Mouse (Mus musculus): ENCODE measurements around the gene Cd81. TPM values are rescaled to one million over a fixed set of nuclear protein-coding genes. Genes with fewer than 3 reads are reported as not detected.

The Cd81 gene
- polyA plus RNA-seq, 1 experiment from 2014 or later, result 461 TPM

Other genes with a start within 250 kb of the Cd81 start
- gene Th, start 121.6 kb upstream of the Cd81 start, polyA plus RNA-seq (2014; fragmentation: Nextera tagmentation; extraction: Ambion mirVana), result 1.7 and 27.3 TPM in 2 replicates
- gene Ascl2, start 83.5 kb upstream of the Cd81 start, polyA plus RNA-seq (2014; fragmentation: Nextera tagmentation; extraction: Ambion mirVana), result 0.46 and 0.71 TPM in 2 replicates
- gene Tspan32, start 47.7 kb upstream of the Cd81 start, polyA plus RNA-seq (2014; fragmentation: Nextera tagmentation; extraction: Ambion mirVana), result 0.62 and 0.85 TPM in 2 replicates
- 51.5 and 71.8 TPM in 2 replicates for gene Tssc4, start 16.5 kb downstream of the Cd81 start, polyA plus RNA-seq (2014; fragmentation: Nextera tagmentation; extraction: Ambion mirVana)
- gene Trpm5, start 41.9 kb downstream of the Cd81 start, polyA plus RNA-seq (2014; fragmentation: Nextera tagmentation; extraction: Ambion mirVana), result 1.6 and 2.1 TPM in 2 replicates
- 1.8 and 2.4 TPM in 2 replicates for gene Kcnq1, start 53.6 kb downstream of the Cd81 start, polyA plus RNA-seq (2014; fragmentation: Nextera tagmentation; extraction: Ambion mirVana)